Mouse (Mus musculus) lung, postnatal 0 days (tissue): ENCODE measurements around the gene Ankdd1a.

Source experiments
- CTCF ChIP-seq: IDR thresholded peaks from 2 replicates; pipeline ENCODE4 v1.5.1; 2016; ENCODE audit warnings: antibody characterized with exemption, mild to moderate bottlenecking
- EP300 ChIP-seq: IDR thresholded peaks from 2 replicates; pipeline ENCODE4 v1.6.1; 2016; ENCODE audit warnings: antibody characterized with exemption, mild to moderate bottlenecking, control low read depth

DNA sequence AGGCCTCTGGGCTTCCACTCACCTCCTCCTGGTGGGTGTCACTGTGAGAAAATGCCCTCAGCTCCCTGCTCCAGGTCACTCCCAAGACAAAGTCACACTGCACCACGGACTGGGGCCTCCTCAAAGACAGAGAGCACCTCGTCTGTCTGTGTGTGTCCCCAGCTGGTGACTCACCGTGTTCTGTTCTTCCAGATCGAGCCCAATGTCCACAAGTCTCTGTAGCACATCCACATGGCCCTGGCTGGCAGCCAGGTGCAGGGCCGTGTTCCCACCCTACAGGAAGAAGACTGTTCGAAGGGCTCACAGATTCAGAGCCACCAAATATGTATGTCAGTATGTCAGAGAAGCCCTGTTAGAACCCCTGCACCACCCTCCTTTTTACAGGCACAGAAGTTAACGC, 11.5 kb downstream of the Ankdd1a start:
- no peak for TF ChIP-seq CTCF
- TF ChIP-seq EP300, result no peak
